Mouse (Mus musculus): ENCODE results near the gene Opcml. TPM values are rescaled to one million over a fixed set of nuclear protein-coding genes. Genes with fewer than 3 reads are reported as not detected.

Gene Opcml
- polyA plus RNA-seq, 1 experiment, result 0.06 TPM

GRCm38 (mm10) chr9:28208696-28209095 is 418.1 kb downstream of the Opcml start:
- Histone ChIP-seq H3K79me2 (ENCODE audit: control insufficient read depth, insufficient read depth) (no peaks in the 10 kb centered on the region), H3K4me3 (ENCODE audit: insufficient read depth, poor library complexity, severe bottlenecking) (no peak overlapping the region), H3K27me3 (ENCODE audit: control insufficient read depth, insufficient read depth, insufficient read length) (no peaks in the 10 kb centered on the region), H3K79me3 (ENCODE audit: low read depth) (no peaks in the 10 kb centered on the region), H3K36me3 (ENCODE audit: control insufficient read depth, insufficient read depth) (no peaks in the 10 kb centered on the region), H3ac (ENCODE audit: control insufficient read depth, insufficient read length, low read depth) (no peak overlapping the region)
- TF ChIP-seq CEBPB (IDR thresholded peaks at IDR 0.05; ENCODE audit: low read depth), result no peak

GRCm38 (mm10) chr9:28211877-28212276 is 421.3 kb downstream of the Opcml start:
- Histone ChIP-seq H3K27me3 (ENCODE audit: control insufficient read depth, insufficient read depth, insufficient read length) (no peaks in the 10 kb centered on the region), H3K36me3 (ENCODE audit: control insufficient read depth, insufficient read depth) (no peaks in the 10 kb centered on the region), H3K79me2 (ENCODE audit: control insufficient read depth, insufficient read depth) (no peaks in the 10 kb centered on the region), H3ac (ENCODE audit: control insufficient read depth, insufficient read length, low read depth) (no peak overlapping the region), H3K79me3 (ENCODE audit: low read depth) (no peaks in the 10 kb centered on the region), H3K4me3 (ENCODE audit: insufficient read depth, poor library complexity, severe bottlenecking) (no peak overlapping the region)
- TF ChIP-seq MYOG (IDR thresholded peaks at IDR 0.05; ENCODE audit: control insufficient read depth, extremely low read depth, insufficient read length), result no peak
- TF ChIP-seq FOSL1 (IDR thresholded peaks at IDR 0.05; ENCODE audit: insufficient read depth, low read length, poor library complexity, severe bottlenecking), result no peak
- TF ChIP-seq CEBPB (IDR thresholded peaks at IDR 0.05; ENCODE audit: low read depth), result no peak
- TF ChIP-seq MAX (IDR thresholded peaks at IDR 0.05), result no peak
- TF ChIP-seq CTCF (IDR thresholded peaks at IDR 0.05; ENCODE audit: control insufficient read depth, insufficient read depth, insufficient read length), result no peak
- TF ChIP-seq MYOD1 (IDR thresholded peaks at IDR 0.05; ENCODE audit: control insufficient read depth, insufficient read length, low read depth), result no peak
- no peak for TF ChIP-seq USF1 (IDR thresholded peaks at IDR 0.05; ENCODE audit: low read depth)

GRCm38 (mm10) chr9:28213893-28214292 is 423.3 kb downstream of the Opcml start:
- Histone ChIP-seq H3K27me3 (ENCODE audit: control insufficient read depth, insufficient read depth, insufficient read length) (no peaks in the 10 kb centered on the region), H3K79me3 (ENCODE audit: low read depth) (no peaks in the 10 kb centered on the region), H3K36me3 (ENCODE audit: control insufficient read depth, insufficient read depth) (no peaks in the 10 kb centered on the region), H3K79me2 (ENCODE audit: control insufficient read depth, insufficient read depth) (no peaks in the 10 kb centered on the region), H3ac (ENCODE audit: control insufficient read depth, insufficient read length, low read depth) (no peak overlapping the region), H3K4me3 (ENCODE audit: insufficient read depth, poor library complexity, severe bottlenecking) (no peak overlapping the region)
- TF ChIP-seq USF1 (IDR thresholded peaks at IDR 0.05; ENCODE audit: low read depth) (no peak), FOSL1 (IDR thresholded peaks at IDR 0.05; ENCODE audit: insufficient read depth, low read length, poor library complexity, severe bottlenecking) (no peak), MYOG (IDR thresholded peaks at IDR 0.05; ENCODE audit: control insufficient read depth, extremely low read depth, insufficient read length) (no peak), MAX (IDR thresholded peaks at IDR 0.05) (no peak), MYOD1 (IDR thresholded peaks at IDR 0.05; ENCODE audit: control insufficient read depth, insufficient read length, low read depth) (no peak), CTCF (IDR thresholded peaks at IDR 0.05; ENCODE audit: control insufficient read depth, insufficient read depth, insufficient read length) (no peak), CEBPB (IDR thresholded peaks at IDR 0.05; ENCODE audit: low read depth) (no peak)

- Histone ChIP-seq H3K36me3 (ENCODE audit: control insufficient read depth, insufficient read depth) (no peaks in the 10 kb centered on the region), H3K79me3 (ENCODE audit: low read depth) (no peaks in the 10 kb centered on the region), H3K27me3 (ENCODE audit: control insufficient read depth, insufficient read depth, insufficient read length) (no peaks in the 10 kb centered on the region), H3K79me2 (ENCODE audit: control insufficient read depth, insufficient read depth) (no peaks in the 10 kb centered on the region), H3K4me3 (ENCODE audit: insufficient read depth, poor library complexity, severe bottlenecking) (no peak overlapping the region), H3ac (ENCODE audit: control insufficient read depth, insufficient read length, low read depth) (no peak overlapping the region)
- TF ChIP-seq MAX (IDR thresholded peaks at IDR 0.05), result no peak
- TF ChIP-seq FOSL1 (IDR thresholded peaks at IDR 0.05; ENCODE audit: insufficient read depth, low read length, poor library complexity, severe bottlenecking), result no peak
- no peak for TF ChIP-seq CTCF (IDR thresholded peaks at IDR 0.05; ENCODE audit: control insufficient read depth, insufficient read depth, insufficient read length)
- no peak for TF ChIP-seq CEBPB (IDR thresholded peaks at IDR 0.05; ENCODE audit: low read depth)
- no peak for TF ChIP-seq MYOD1 (IDR thresholded peaks at IDR 0.05; ENCODE audit: control insufficient read depth, insufficient read length, low read depth)
- no peak for TF ChIP-seq USF1 (IDR thresholded peaks at IDR 0.05; ENCODE audit: low read depth)
- no peak for TF ChIP-seq MYOG (IDR thresholded peaks at IDR 0.05; ENCODE audit: control insufficient read depth, extremely low read depth, insufficient read length)
Measured at GRCm38 (mm10) chr9:28218026-28218646, 427.6 kb downstream of the Opcml start.

- no peaks in the 10 kb centered on the region for H3K79me2 ChIP-seq (ENCODE audit: control insufficient read depth, insufficient read depth)
Measured at GRCm38 (mm10) chr9:28222726-28223125, 432.2 kb downstream of the Opcml start.

More at GRCm38 (mm10) chr9:28222726-28223125, 432.2 kb downstream of the Opcml start:
- Histone ChIP-seq H3K4me3 (ENCODE audit: insufficient read depth, poor library complexity, severe bottlenecking) (no peak overlapping the region), H3K27me3 (ENCODE audit: control insufficient read depth, insufficient read depth, insufficient read length) (no peaks in the 10 kb centered on the region), H3ac (ENCODE audit: control insufficient read depth, insufficient read length, low read depth) (no peak overlapping the region), H3K36me3 (ENCODE audit: control insufficient read depth, insufficient read depth) (no peaks in the 10 kb centered on the region), H3K79me3 (ENCODE audit: low read depth) (no peaks in the 10 kb centered on the region)
- TF ChIP-seq FOSL1 (IDR thresholded peaks at IDR 0.05; ENCODE audit: insufficient read depth, low read length, poor library complexity, severe bottlenecking) (no peak), MYOG (IDR thresholded peaks at IDR 0.05; ENCODE audit: control insufficient read depth, extremely low read depth, insufficient read length) (no peak), MAX (IDR thresholded peaks at IDR 0.05) (no peak), CTCF (IDR thresholded peaks at IDR 0.05; ENCODE audit: control insufficient read depth, insufficient read depth, insufficient read length) (no peak), MYOD1 (IDR thresholded peaks at IDR 0.05; ENCODE audit: control insufficient read depth, insufficient read length, low read depth) (no peak), USF1 (IDR thresholded peaks at IDR 0.05; ENCODE audit: low read depth) (no peak), CEBPB (IDR thresholded peaks at IDR 0.05; ENCODE audit: low read depth) (no peak)
